Mouse (Mus musculus): ENCODE measurements around the gene Taco1. TPM values are rescaled to one million over a fixed set of nuclear protein-coding genes. Genes with fewer than 3 reads are reported as not detected.

The Taco1 gene
- polyA plus RNA-seq, 1 experiment from 2014 or later, result 11.7 TPM

GRCm38 (mm10) chr11:106076321-106076720 is 10.5 kb downstream of the Taco1 start:
- Histone ChIP-seq H3K4me2 (replicated peaks; ENCODE audit: low read depth, low read length) (no peak overlapping the region), H3K27ac (ENCODE audit: low read depth, low read length) (no peak overlapping the region), H3K4me1 (replicated peaks; ENCODE audit: control insufficient read depth, insufficient read depth, low read length) (no peaks in the 10 kb centered on the region), H3K36me3 (ENCODE audit: control insufficient read depth, insufficient read depth, low read length) (no peaks in the 10 kb centered on the region), H3K9me3 (ENCODE audit: control insufficient read depth, low read length) (no peaks in the 10 kb centered on the region), H3K4me3 (ENCODE audit: low read depth, low read length) (no peak overlapping the region), H3K9ac (ENCODE audit: low read depth, low read length) (no peak overlapping the region), H3K27me3 (ENCODE audit: control insufficient read depth, insufficient read depth, low read length) (no peaks in the 10 kb centered on the region)
- DNase-seq (ENCODE audit: low spot score), result peak; percentile 86
- no peak for ATAC-seq (ENCODE audit: low FRiP score)
- 7% methylated on average over 4 of the region's 4 CpGs for WGBS

- Histone ChIP-seq H3K9ac (ENCODE audit: low read depth, low read length) (peak within 1 kb of the TSS; percentile 77), H3K27ac (ENCODE audit: low read depth, low read length) (peak within 1 kb of the TSS; percentile 95), H3K36me3 (ENCODE audit: control insufficient read depth, insufficient read depth, low read length) (no peaks in the 10 kb centered on the region), H3K9me3 (ENCODE audit: control insufficient read depth, low read length) (no peaks in the 10 kb centered on the region), H3K4me2 (replicated peaks; ENCODE audit: low read depth, low read length) (peak within 1 kb of the TSS; percentile 59), H3K4me3 (ENCODE audit: low read depth, low read length) (peak within 1 kb of the TSS; percentile 80), H3K27me3 (ENCODE audit: control insufficient read depth, insufficient read depth, low read length) (no peaks in the 10 kb centered on the region), H3K4me1 (replicated peaks; ENCODE audit: control insufficient read depth, insufficient read depth, low read length) (no peaks in the 10 kb centered on the region; the same call in 1 of the 2 replicates)
- ATAC-seq (ENCODE audit: low FRiP score) (peak; percentile 100), DNase-seq (ENCODE audit: low spot score) (peak; percentile 96)
- WGBS, result under 1% methylated on average over 68 of the region's 69 CpGs
Observed at GRCm38 (mm10) chr11:106083708-106084701, 18.1 kb downstream of the Taco1 start, which contains the start of gene Map3k3. Gene Map3k3, plus strand, starts transcription at chr11:106084613.

- DNase-seq (ENCODE audit: low spot score), result peak; percentile 82
- Histone ChIP-seq H3K9me3 (ENCODE audit: control insufficient read depth, low read length) (no peaks in the 10 kb centered on the region), H3K4me1 (replicated peaks; ENCODE audit: control insufficient read depth, insufficient read depth, low read length) (no peaks in the 10 kb centered on the region; the same call in 1 of the 2 replicates), H3K27ac (ENCODE audit: low read depth, low read length) (peak overlapping the region; percentile 95), H3K4me2 (replicated peaks; ENCODE audit: low read depth, low read length) (peak overlapping the region; percentile 46), H3K9ac (ENCODE audit: low read depth, low read length) (peak overlapping the region; percentile 77), H3K36me3 (ENCODE audit: control insufficient read depth, insufficient read depth, low read length) (no peaks in the 10 kb centered on the region), H3K4me3 (ENCODE audit: low read depth, low read length) (peak overlapping the region; percentile 80), H3K27me3 (ENCODE audit: control insufficient read depth, insufficient read depth, low read length) (no peaks in the 10 kb centered on the region)
- WGBS, result under 1% methylated on average over 49 of the region's 61 CpGs
- ATAC-seq (ENCODE audit: low FRiP score), result peak; percentile 73
Observed at GRCm38 (mm10) chr11:106084911-106085561, 19.2 kb downstream of the Taco1 start.

- Histone ChIP-seq H3K4me2 (replicated peaks; ENCODE audit: low read depth, low read length) (no peak overlapping the region), H3K27ac (ENCODE audit: low read depth, low read length) (no peak overlapping the region), H3K4me1 (replicated peaks; ENCODE audit: control insufficient read depth, insufficient read depth, low read length) (no peaks in the 10 kb centered on the region), H3K9ac (ENCODE audit: low read depth, low read length) (no peak overlapping the region), H3K9me3 (ENCODE audit: control insufficient read depth, low read length) (no peaks in the 10 kb centered on the region), H3K4me3 (ENCODE audit: low read depth, low read length) (no peak overlapping the region), H3K27me3 (ENCODE audit: control insufficient read depth, insufficient read depth, low read length) (no peaks in the 10 kb centered on the region), H3K36me3 (ENCODE audit: control insufficient read depth, insufficient read depth, low read length) (no peaks in the 10 kb centered on the region)
- ATAC-seq (ENCODE audit: low FRiP score) (no peak), DNase-seq (ENCODE audit: low spot score) (no peak)
- WGBS, result 97% methylated on average over 1 of the region's 1 CpGs
Observed at GRCm38 (mm10) chr11:106098223-106098622, 32.4 kb downstream of the Taco1 start.

- Histone ChIP-seq H3K4me2 (replicated peaks; ENCODE audit: low read depth, low read length) (no peak overlapping the region), H3K9me3 (ENCODE audit: control insufficient read depth, low read length) (no peaks in the 10 kb centered on the region), H3K27ac (ENCODE audit: low read depth, low read length) (no peak overlapping the region), H3K36me3 (ENCODE audit: control insufficient read depth, insufficient read depth, low read length) (no peaks in the 10 kb centered on the region), H3K4me3 (ENCODE audit: low read depth, low read length) (no peak overlapping the region), H3K4me1 (replicated peaks; ENCODE audit: control insufficient read depth, insufficient read depth, low read length) (no peaks in the 10 kb centered on the region), H3K27me3 (ENCODE audit: control insufficient read depth, insufficient read depth, low read length) (no peaks in the 10 kb centered on the region), H3K9ac (ENCODE audit: low read depth, low read length) (no peak overlapping the region)
- DNase-seq (ENCODE audit: low spot score) (no peak), ATAC-seq (ENCODE audit: low FRiP score) (no peak)
- WGBS, result 87% methylated on average over 3 of the region's 3 CpGs
Observed at GRCm38 (mm10) chr11:106102866-106103265, 37.0 kb downstream of the Taco1 start.

GRCm38 (mm10) chr11:106106047-106106587 is 40.3 kb downstream of the Taco1 start:
- Histone ChIP-seq H3K27me3 (ENCODE audit: control insufficient read depth, insufficient read depth, low read length) (no peaks in the 10 kb centered on the region), H3K9ac (ENCODE audit: low read depth, low read length) (no peak overlapping the region), H3K4me2 (replicated peaks; ENCODE audit: low read depth, low read length) (no peak overlapping the region), H3K27ac (ENCODE audit: low read depth, low read length) (no peak overlapping the region), H3K4me1 (replicated peaks; ENCODE audit: control insufficient read depth, insufficient read depth, low read length) (no peaks in the 10 kb centered on the region), H3K36me3 (ENCODE audit: control insufficient read depth, insufficient read depth, low read length) (no peaks in the 10 kb centered on the region), H3K9me3 (ENCODE audit: control insufficient read depth, low read length) (no peaks in the 10 kb centered on the region), H3K4me3 (ENCODE audit: low read depth, low read length) (no peak overlapping the region)
- ATAC-seq (ENCODE audit: low FRiP score) (no peak), DNase-seq (ENCODE audit: low spot score) (no peak)
- 88% methylated on average over 8 of the region's 8 CpGs for WGBS

GRCm38 (mm10) chr11:106111688-106112087 is 45.8 kb downstream of the Taco1 start:
- Histone ChIP-seq H3K27me3 (ENCODE audit: control insufficient read depth, insufficient read depth, low read length) (no peaks in the 10 kb centered on the region), H3K36me3 (ENCODE audit: control insufficient read depth, insufficient read depth, low read length) (0 out of 2 replicates have a peak, but pooled peaks cover 3% of the 10 kb centered on the region), H3K27ac (ENCODE audit: low read depth, low read length) (no peak overlapping the region), H3K9ac (ENCODE audit: low read depth, low read length) (no peak overlapping the region), H3K4me2 (replicated peaks; ENCODE audit: low read depth, low read length) (no peak overlapping the region), H3K4me3 (ENCODE audit: low read depth, low read length) (no peak overlapping the region), H3K9me3 (ENCODE audit: control insufficient read depth, low read length) (no peaks in the 10 kb centered on the region), H3K4me1 (replicated peaks; ENCODE audit: control insufficient read depth, insufficient read depth, low read length) (no peaks in the 10 kb centered on the region)
- no peak for ATAC-seq (ENCODE audit: low FRiP score)
- DNase-seq (ENCODE audit: low spot score), result no peak

GRCm38 (mm10) chr11:106122221-106122620 is 56.4 kb downstream of the Taco1 start:
- Histone ChIP-seq H3K9ac (ENCODE audit: low read depth, low read length) (no peak overlapping the region), H3K27me3 (ENCODE audit: control insufficient read depth, insufficient read depth, low read length) (no peaks in the 10 kb centered on the region), H3K4me2 (replicated peaks; ENCODE audit: low read depth, low read length) (no peak overlapping the region), H3K9me3 (ENCODE audit: control insufficient read depth, low read length) (no peaks in the 10 kb centered on the region), H3K4me1 (replicated peaks; ENCODE audit: control insufficient read depth, insufficient read depth, low read length) (no peaks in the 10 kb centered on the region), H3K27ac (ENCODE audit: low read depth, low read length) (no peak overlapping the region), H3K36me3 (ENCODE audit: control insufficient read depth, insufficient read depth, low read length) (no peaks in the 10 kb centered on the region), H3K4me3 (ENCODE audit: low read depth, low read length) (no peak overlapping the region)
- WGBS, result 97% methylated on average over 5 of the region's 5 CpGs
- DNase-seq (ENCODE audit: low spot score) (no peak), ATAC-seq (ENCODE audit: low FRiP score) (no peak)

Measured in hindbrain, embryonic 11.5 days (tissue).